Mouse (Mus musculus): ENCODE measurements around the gene Macc1. TPM values are rescaled to one million over a fixed set of nuclear protein-coding genes. Genes with fewer than 3 reads are reported as not detected.

The Macc1 gene
- total and polyA plus RNA-seq, 2 experiments from 2014 or later: 0.04 to 0.05 TPM

- ATAC-seq: no peak
- no peak for DNase-seq (ENCODE audit: low spot score)
- WGBS: 40% methylated on average over 1 of the region's 1 CpGs
- peaks cover 3% of the 10 kb centered on the region; the same call in 1 of the 2 replicates for H3K9me3 ChIP-seq (ENCODE audit: low read length)
- no peak overlapping the region for H3K4me3 ChIP-seq (ENCODE audit: low read length)
- no peaks in the 10 kb centered on the region for H3K36me3 ChIP-seq (ENCODE audit: insufficient read depth, low read length)
- H3K9ac ChIP-seq (replicated peaks; ENCODE audit: low read length): no peak overlapping the region
- no peaks in the 10 kb centered on the region for H3K4me1 ChIP-seq (ENCODE audit: insufficient read depth, low read length)
- H3K27me3 ChIP-seq (ENCODE audit: insufficient read depth, low read length): no peaks in the 10 kb centered on the region
- no peak overlapping the region for H3K27ac ChIP-seq
- no peak overlapping the region for H3K4me2 ChIP-seq (ENCODE audit: low read depth, low read length)
- no peak for TF ChIP-seq CTCF (IDR thresholded peaks at IDR 0.05; ENCODE audit: low read depth)
These were observed 153.6 kb downstream of the Macc1 start for GRCm38 (mm10) chr12:119467656-119468055.

- peaks cover 3% of the 10 kb centered on the region; the same call in 1 of the 2 replicates for H3K9me3 ChIP-seq (ENCODE audit: low read length)
- H3K4me1 ChIP-seq (ENCODE audit: insufficient read depth, low read length): no peaks in the 10 kb centered on the region
- ATAC-seq: no peak
- H3K27ac ChIP-seq: no peak overlapping the region
- H3K4me3 ChIP-seq (ENCODE audit: low read length): no peak overlapping the region
- no peak overlapping the region for H3K4me2 ChIP-seq (ENCODE audit: low read depth, low read length)
- no peak overlapping the region for H3K9ac ChIP-seq (replicated peaks; ENCODE audit: low read length)
- peak; percentile 34; the same call in 1 of the 2 replicates for TF ChIP-seq CTCF (IDR thresholded peaks at IDR 0.05; ENCODE audit: low read depth)
- no peaks in the 10 kb centered on the region for H3K36me3 ChIP-seq (ENCODE audit: insufficient read depth, low read length)
- DNase-seq (ENCODE audit: low spot score): no peak
- no peaks in the 10 kb centered on the region for H3K27me3 ChIP-seq (ENCODE audit: insufficient read depth, low read length)
These were observed 156.2 kb downstream of the Macc1 start for GRCm38 (mm10) chr12:119470260-119470659.

GRCm38 (mm10) chr12:119483296-119483695, 169.2 kb downstream of the Macc1 start:
- no peak overlapping the region for H3K9ac ChIP-seq (replicated peaks; ENCODE audit: low read length)
- no peaks in the 10 kb centered on the region for H3K4me1 ChIP-seq (ENCODE audit: insufficient read depth, low read length)
- 78% methylated on average over 2 of the region's 2 CpGs for WGBS

GRCm38 (mm10) chr12:119483922-119484631, 170.0 kb downstream of the Macc1 start:
- H3K4me2 ChIP-seq (ENCODE audit: low read depth, low read length): no peak overlapping the region
- no peak overlapping the region for H3K9ac ChIP-seq (replicated peaks; ENCODE audit: low read length)
- no peaks in the 10 kb centered on the region for H3K9me3 ChIP-seq (ENCODE audit: low read length)
- TF ChIP-seq CTCF (IDR thresholded peaks at IDR 0.05; ENCODE audit: low read depth): no peak
- no peaks in the 10 kb centered on the region for H3K27me3 ChIP-seq (ENCODE audit: insufficient read depth, low read length)
- 87% methylated on average over 5 of the region's 5 CpGs for WGBS
- no peaks in the 10 kb centered on the region for H3K36me3 ChIP-seq (ENCODE audit: insufficient read depth, low read length)
- DNase-seq (ENCODE audit: low spot score) (no peak), ATAC-seq (no peak)
- no peaks in the 10 kb centered on the region for H3K4me1 ChIP-seq (ENCODE audit: insufficient read depth, low read length)
- no peak overlapping the region for H3K4me3 ChIP-seq (ENCODE audit: low read length)
- no peak overlapping the region for H3K27ac ChIP-seq

More at GRCm38 (mm10) chr12:119483296-119483695, 169.2 kb downstream of the Macc1 start:
- no peaks in the 10 kb centered on the region for H3K36me3 ChIP-seq (ENCODE audit: insufficient read depth, low read length)
- H3K9me3 ChIP-seq (ENCODE audit: low read length): no peaks in the 10 kb centered on the region
- no peaks in the 10 kb centered on the region for H3K27me3 ChIP-seq (ENCODE audit: insufficient read depth, low read length)
- no peak overlapping the region for H3K4me3 ChIP-seq (ENCODE audit: low read length)
- DNase-seq (ENCODE audit: low spot score): no peak
- no peak for TF ChIP-seq CTCF (IDR thresholded peaks at IDR 0.05; ENCODE audit: low read depth)
- ATAC-seq: no peak
- H3K4me2 ChIP-seq (ENCODE audit: low read depth, low read length): no peak overlapping the region
- no peak overlapping the region for H3K27ac ChIP-seq

- TF ChIP-seq CTCF (IDR thresholded peaks at IDR 0.05; ENCODE audit: low read depth): no peak
These were observed 197.1 kb downstream of the Macc1 start for GRCm38 (mm10) chr12:119511145-119511544.

More at GRCm38 (mm10) chr12:119511145-119511544, 197.1 kb downstream of the Macc1 start:
- no peaks in the 10 kb centered on the region for H3K36me3 ChIP-seq (ENCODE audit: insufficient read depth, low read length)
- no peak overlapping the region for H3K27ac ChIP-seq
- no peak overlapping the region for H3K4me2 ChIP-seq (ENCODE audit: low read depth, low read length)
- no peak overlapping the region for H3K9ac ChIP-seq (replicated peaks; ENCODE audit: low read length)
- H3K4me1 ChIP-seq (ENCODE audit: insufficient read depth, low read length): no peaks in the 10 kb centered on the region
- DNase-seq (ENCODE audit: low spot score): no peak
- no peaks in the 10 kb centered on the region for H3K9me3 ChIP-seq (ENCODE audit: low read length)
- H3K4me3 ChIP-seq (ENCODE audit: low read length): no peak overlapping the region
- H3K27me3 ChIP-seq (ENCODE audit: insufficient read depth, low read length): no peaks in the 10 kb centered on the region
- no peak for ATAC-seq

Other genes starting within 250 kb of the Macc1 start
- 33.4 and 35.1 TPM in 2 replicates for gene Itgb8, start 75.5 kb upstream of the Macc1 start, total RNA-seq (2014; rRNA removed)
- gene Itgb8, start 75.5 kb upstream of the Macc1 start, polyA plus RNA-seq (2015; fragmentation: Nextera tagmentation; extraction: Ambion mirVana): 10.7 and 10.9 TPM in 2 replicates

Measured in hindbrain, postnatal 0 days (tissue).